Mouse (Mus musculus): ENCODE measurements around the gene Zfp688.
"Not testable (repeated sequence)": the region's sequence is repeated elsewhere in the genome, so short reads cannot be mapped to it uniquely, and the experiment has no call there.

Gene Zfp688

GRCm38 (mm10) chr7:127421388-127422191, at the start of gene Zfp688:
Zfp688 (minus strand) TSS chr7:127422068.
- peak; percentile 94 to 95 for DNase-seq (ENCODE audit: low spot score in 2 of 2)

GRCm38 (mm10) chr7:127471646-127472010, 49.8 kb upstream of the Zfp688 start:
- no peak for DNase-seq (ENCODE audit: low spot score in 2 of 2)

- peak; percentile 96 for DNase-seq (ENCODE audit: low spot score in 2 of 2)
These were observed 49.1 kb upstream of the Zfp688 start for GRCm38 (mm10) chr7:127470743-127471645.

GRCm38 (mm10) chr7:127470011-127470715, 48.3 kb upstream of the Zfp688 start:
- peak; percentile 25 to 27 for DNase-seq (ENCODE audit: low spot score in 2 of 2)

- DNase-seq (ENCODE audit: low spot score in 2 of 2): no peak
These were observed 44.7 kb upstream of the Zfp688 start for GRCm38 (mm10) chr7:127466606-127467005.

GRCm38 (mm10) chr7:127465670-127466069, 43.8 kb upstream of the Zfp688 start:
- DNase-seq (ENCODE audit: low spot score in 2 of 2): not testable (repeated sequence)

GRCm38 (mm10) chr7:127465191-127465590, 43.3 kb upstream of the Zfp688 start:
- no peak for DNase-seq (ENCODE audit: low spot score in 2 of 2)

GRCm38 (mm10) chr7:127459311-127459710, 37.4 kb upstream of the Zfp688 start, which contains the start of gene Prr14:
Prr14 (plus strand) TSS chr7:127459611.
- not testable (repeated sequence) for DNase-seq (ENCODE audit: low spot score in 2 of 2)

GRCm38 (mm10) chr7:127458371-127459122, 36.7 kb upstream of the Zfp688 start:
- DNase-seq (ENCODE audit: low spot score in 2 of 2): not testable (repeated sequence)

GRCm38 (mm10) chr7:127454905-127455304, 33.0 kb upstream of the Zfp688 start:
- DNase-seq (ENCODE audit: low spot score in 2 of 2): no peak

- DNase-seq (ENCODE audit: low spot score in 2 of 2): no peak
These were observed 31.2 kb upstream of the Zfp688 start for GRCm38 (mm10) chr7:127453056-127453455.

GRCm38 (mm10) chr7:127449966-127450365, 28.1 kb upstream of the Zfp688 start:
- DNase-seq (ENCODE audit: low spot score in 2 of 2): no peak

GRCm38 (mm10) chr7:127448521-127449300, 26.8 kb upstream of the Zfp688 start, which contains the start of gene Zfp689:
Zfp689 (minus strand) TSS chr7:127449158.
- peak; percentile 96 to 97 for DNase-seq (ENCODE audit: low spot score in 2 of 2)

GRCm38 (mm10) chr7:127443976-127444375, 22.1 kb upstream of the Zfp688 start:
- DNase-seq (ENCODE audit: low spot score in 2 of 2): no peak

GRCm38 (mm10) chr7:127437724-127438123, 15.9 kb upstream of the Zfp688 start:
- DNase-seq (ENCODE audit: low spot score in 2 of 2): no peak

- DNase-seq (ENCODE audit: low spot score in 2 of 2): no peak
These were observed 13.3 kb upstream of the Zfp688 start for GRCm38 (mm10) chr7:127435206-127435605.

GRCm38 (mm10) chr7:127426354-127426753, 4.5 kb upstream of the Zfp688 start:
- DNase-seq (ENCODE audit: low spot score in 2 of 2): peak; percentile 60 to 72

GRCm38 (mm10) chr7:127425911-127426310, 4.0 kb upstream of the Zfp688 start:
- DNase-seq (ENCODE audit: low spot score in 2 of 2): no peak

GRCm38 (mm10) chr7:127425291-127425690, 3.4 kb upstream of the Zfp688 start:
- DNase-seq (ENCODE audit: low spot score in 2 of 2): no peak

- DNase-seq (ENCODE audit: low spot score in 2 of 2): peak; percentile 14 to 40
These were observed 379 bp upstream of the Zfp688 start for GRCm38 (mm10) chr7:127422247-127422646.

Measured in heart, adult 9 months (tissue).